Mouse (Mus musculus) natural killer cell, adult 2 months (primary cell): ENCODE data around the gene Slc27a5.

ENCODE experiments used
- DNase-seq, 2 experiments: peaks; one replicate each; pipeline ENCODE4 v3.0.0; 2022; ENCODE audit warnings: low spot score in 2 of 2

Slc27a5 gene

DNA sequence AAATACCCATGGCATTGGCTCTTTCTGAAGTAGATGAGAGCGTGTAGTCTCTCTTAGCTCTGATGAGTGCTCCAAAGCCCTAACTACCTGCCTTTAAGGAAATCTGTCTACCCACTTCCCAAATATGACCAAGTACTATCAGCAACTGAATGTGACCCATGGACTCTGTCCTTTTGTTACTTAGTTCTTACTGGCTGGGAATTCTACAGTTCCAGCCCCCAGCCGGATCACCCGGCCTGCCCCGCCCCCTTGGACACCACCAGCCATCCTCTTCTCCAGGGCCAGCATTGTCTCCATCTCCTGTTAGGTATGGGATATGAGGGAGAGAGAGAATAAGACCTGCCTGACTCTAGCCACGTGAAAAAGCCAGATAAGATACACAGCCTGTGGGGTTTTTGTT is at the start of gene Slc27a5:
Slc27a5 (minus strand) TSS at position 140 of the 400 bp plus-strand sequence.
- no peak for DNase-seq

DNA sequence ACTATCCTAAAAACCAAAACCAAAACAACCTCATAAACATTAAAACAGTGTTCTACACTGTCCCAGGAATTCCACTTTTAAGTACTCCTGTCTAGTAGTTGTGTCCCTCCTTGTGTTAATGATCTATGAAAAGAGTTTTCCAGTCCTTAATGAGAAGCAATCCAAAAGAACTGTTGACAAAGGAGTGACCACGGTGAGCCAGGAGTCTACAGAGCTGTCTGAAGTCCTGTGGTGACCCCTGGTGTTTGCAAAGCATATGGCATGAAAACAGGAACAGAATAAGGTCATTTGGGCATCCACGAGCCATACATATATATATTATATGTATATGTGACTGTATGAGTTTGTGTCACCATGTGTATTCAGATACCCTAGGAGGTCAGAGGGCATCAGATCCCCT is 48.1 kb upstream of the Slc27a5 start:
- peak; percentile 62 to 75 for DNase-seq

DNA sequence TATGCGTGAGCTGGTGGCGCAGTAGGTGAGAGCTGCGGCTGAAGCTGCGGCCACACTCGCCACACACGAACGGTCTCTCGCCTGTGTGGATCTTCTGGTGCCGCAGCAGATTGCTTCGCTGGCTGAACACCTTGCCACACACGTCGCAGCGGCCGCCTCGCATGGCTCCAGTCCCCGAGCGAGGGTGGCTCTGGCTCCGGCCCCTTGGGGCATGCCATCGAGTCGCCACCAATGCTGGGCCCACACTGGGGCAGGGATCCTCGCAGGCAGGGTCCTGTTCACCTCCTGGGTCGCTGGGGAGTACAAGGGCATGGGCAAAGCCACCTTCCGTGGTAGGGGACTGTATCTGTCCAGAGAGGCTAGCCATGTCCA is 46.2 kb upstream of the Slc27a5 start:
- DNase-seq: no peak

DNA sequence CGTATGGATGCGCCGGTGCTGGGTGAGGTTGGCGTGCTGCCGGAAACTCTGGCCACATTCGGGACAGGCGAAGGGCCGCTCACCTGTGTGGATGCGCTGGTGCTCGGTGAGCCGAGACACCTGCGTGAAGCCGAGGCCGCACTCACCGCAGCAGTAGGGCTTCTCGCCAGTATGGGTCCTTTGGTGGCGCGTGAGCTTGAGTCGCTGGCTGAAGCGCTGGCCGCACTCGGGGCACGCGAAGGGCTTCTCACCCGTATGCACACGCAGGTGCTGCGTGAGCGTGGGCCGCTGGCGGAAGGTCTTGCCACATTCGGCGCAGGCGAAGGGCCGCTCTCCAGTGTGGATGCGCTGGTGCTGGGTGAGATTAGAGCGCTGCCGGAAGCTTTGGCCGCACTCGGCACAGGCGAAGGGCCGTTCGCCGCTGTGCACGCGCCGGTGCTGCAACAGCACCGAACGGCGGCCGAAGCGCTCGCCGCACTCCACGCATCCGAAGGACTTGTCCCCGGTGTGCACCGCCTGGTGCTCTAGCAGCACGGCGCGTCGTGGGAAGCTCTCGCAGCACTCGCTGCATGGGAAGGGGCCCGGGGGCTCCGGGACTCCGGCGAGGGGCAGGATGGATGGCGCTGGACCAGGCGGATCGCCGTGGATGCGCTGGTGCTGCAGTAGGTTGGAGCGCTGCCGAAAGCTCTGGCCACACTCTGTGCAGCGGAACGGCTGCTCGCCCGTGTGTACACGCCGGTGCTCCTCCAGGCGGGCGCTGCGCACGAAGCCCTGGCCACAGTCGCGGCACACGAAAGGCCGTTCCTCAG is 45.7 kb upstream of the Slc27a5 start:
- DNase-seq: no peak

GRCm38 (mm10) chr7:13043120-13043444 is 45.1 kb upstream of the Slc27a5 start:
- no peak for DNase-seq

GRCm38 (mm10) chr7:13042511-13042910 is 44.5 kb upstream of the Slc27a5 start:
- no peak for DNase-seq

- DNase-seq: no peak
These were observed 43.3 kb upstream of the Slc27a5 start for GRCm38 (mm10) chr7:13041256-13041655.

DNA sequence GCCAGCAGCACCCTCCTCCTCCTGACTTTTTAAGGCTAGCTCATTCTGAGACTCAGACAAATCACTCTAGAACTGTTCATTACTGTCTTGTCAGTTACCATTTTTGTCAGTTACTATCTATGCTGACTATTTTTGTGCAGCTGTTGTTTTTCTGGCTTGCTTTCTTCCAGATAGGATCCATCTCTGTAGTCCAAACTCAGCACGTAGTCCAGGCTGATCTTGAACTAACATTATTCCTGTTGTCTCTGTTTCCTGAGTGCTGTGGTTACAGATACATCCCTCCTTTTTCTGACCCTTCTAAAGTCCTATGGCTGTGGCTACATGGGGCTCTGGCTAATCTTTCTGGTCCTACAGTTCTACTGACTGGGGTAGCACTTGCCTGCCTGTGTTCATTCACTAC is 41.2 kb upstream of the Slc27a5 start:
- no peak for DNase-seq

DNA sequence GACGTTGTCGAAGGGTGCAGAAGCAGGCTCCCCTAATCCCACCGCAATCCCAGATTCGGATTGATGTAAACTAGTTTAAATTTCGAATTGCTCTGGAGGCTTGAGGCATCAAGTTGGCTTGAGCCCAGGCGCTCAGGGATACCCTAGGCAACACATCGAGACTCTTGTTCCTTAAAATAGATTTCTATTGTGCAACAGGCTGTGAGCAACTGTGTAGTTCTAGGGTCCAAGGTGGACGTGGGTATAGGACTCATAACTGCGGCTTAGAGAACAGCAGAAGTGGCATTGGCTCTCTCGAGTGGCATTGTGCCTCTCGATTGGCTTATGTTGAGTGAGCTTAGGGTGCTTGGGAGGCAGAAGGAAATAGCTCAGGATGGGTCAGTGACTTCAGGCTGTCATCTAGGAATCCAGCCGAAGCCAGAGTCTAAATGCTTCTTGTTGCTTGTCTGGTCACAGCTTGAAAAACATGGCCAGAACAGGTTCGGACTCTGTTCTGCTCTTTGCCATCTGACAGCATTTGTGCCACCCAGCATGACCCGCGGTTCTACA is 40.7 kb upstream of the Slc27a5 start:
- DNase-seq: no peak

DNA sequence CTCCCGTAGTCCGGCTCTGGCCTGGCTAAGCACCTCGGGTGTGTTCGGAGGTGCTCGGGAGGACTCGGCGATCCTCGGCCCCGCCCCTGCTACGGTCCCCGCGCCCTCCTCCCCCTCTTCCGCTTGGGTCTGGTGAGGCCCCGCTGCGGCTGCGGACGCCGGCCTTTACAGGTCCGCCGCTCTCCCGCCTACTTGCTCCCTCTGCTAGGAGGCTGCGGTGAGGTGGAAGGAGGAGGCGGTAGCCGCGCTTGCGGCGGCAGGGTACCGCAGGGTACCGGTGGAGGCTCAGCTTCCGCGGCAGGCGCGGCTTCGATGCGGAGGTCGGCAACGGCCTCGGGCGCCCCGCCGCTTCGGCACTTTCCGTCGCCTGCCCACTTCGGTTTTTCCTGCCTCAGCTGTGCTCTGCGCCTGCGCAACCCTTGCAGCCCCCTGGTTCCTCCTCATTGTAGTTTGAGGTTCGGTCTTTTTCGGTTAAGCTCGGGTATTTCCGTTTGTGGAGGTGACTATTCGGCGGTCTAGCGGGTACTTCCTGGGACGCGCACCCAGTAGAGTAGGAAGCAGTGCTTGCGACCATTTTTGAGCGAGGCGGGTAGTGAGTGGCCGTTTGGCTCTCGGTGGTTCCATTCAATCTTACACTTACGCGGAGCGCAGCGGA is 40.0 kb upstream of the Slc27a5 start, which contains the start of gene Ube2m:
Ube2m (minus strand) TSS at position 375 of the 655 bp plus-strand sequence.
- DNase-seq: peak; percentile 99

DNA sequence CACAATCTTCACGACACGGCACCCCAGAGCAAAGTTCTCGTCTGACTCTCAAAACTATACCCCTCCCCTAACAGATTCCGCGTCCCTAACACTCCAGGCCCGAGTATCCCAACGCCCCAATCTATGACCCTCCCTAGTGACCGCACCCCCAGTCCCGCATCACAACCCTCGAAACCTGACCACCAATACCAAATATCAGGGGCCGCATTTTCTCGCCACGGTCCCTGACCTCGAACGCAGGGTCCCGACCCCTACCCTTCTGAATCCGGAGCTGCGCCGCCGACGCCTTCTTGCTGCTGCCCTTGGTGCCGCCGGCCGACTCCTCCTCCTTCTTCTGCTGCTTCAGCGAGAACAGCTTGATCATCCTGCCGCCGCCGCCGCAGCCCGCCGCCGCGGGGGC is 39.4 kb upstream of the Slc27a5 start:
- no peak for DNase-seq

DNA sequence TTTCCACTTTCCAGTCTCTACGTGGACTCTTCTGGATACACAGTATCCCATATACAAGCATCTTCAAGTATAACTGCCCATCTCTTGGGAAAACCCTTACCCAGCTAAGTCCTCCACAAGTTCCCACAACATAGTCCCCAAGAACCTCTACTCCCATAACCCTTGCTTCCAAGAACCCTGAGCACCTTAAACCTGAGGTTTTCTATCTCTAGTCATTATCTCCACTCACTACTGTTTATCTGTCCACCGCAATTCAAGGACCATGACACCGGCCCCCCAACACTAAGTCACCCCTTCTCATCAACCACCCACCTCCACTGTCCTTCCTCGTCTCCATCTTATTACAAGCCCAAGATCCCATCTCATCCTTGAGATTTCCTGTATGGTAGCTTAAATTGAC is 38.8 kb upstream of the Slc27a5 start:
- DNase-seq: no peak

DNA sequence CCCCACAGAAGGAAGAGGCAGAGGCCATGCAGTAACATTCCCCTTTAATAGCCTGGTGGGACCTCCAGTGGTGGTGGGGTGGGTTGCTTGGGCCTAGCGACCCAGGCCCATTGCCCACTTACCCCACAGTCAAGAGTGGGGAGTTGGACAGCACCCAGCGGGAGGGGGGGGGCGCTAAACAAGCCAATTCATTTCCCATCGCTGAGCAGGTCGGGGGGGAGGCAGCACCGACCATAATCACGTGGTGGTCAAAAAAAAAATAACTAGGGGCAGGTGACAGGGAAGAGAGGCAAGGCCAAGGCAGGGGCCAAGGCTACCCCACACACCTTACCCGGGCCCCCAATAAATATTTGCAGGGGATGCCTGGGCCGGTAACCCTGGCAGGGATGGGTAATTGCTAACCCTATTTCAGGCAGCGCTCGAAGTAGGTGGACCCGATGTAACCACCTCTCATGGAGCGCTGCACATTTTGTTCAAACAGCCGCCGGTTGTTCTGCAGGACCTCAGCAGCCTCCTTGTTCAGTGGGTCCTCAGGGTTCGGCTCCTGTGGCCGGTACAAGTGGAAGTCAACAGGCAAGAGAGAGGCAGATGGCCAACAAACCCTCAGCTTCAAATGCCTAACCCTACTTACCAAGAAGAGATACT is 37.3 kb upstream of the Slc27a5 start:
- DNase-seq: no peak

DNA sequence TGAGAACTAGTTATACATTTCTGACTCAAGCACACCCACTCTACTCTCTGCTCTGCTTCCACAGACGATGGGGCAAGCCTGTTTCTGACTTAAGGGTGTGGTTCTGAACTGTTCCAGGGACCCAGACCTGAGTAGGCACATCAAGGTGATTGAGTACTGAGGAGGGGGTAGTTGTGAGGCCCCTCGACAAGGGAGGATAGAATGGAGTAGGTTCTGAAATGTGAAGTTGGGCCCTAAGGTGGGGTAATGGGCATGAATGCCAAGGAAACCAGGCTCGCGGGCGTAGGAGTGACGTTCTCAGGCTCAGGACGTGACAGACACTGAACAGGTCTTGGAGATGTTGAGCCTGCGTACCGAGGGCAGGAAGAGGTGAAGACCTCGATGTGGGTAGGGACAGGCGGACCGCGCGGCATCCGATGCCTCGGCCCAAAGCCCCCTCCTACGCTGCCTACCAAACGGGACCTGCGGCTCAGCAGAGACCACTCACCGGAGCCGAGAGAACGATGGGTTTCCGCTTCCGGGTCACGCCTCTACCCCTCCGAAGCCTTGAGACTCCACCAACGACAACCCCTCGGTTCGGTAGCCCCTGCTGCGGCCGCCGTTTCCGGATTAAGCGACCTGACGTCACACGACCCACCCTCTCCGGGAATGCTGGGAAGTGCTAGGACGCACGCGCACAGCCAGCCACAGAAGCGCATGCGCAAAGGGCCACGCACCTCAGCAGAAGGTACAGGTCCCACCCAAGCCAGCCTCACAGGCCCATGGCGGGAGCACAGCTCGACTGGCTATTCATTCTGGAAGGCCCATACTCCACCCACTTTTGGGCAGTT is 36.4 kb upstream of the Slc27a5 start, which contains the start of gene Chmp2a:
Chmp2a (minus strand) TSS at position 660 of the 830 bp plus-strand sequence.
- peak; percentile 95 to 97 for DNase-seq

DNA sequence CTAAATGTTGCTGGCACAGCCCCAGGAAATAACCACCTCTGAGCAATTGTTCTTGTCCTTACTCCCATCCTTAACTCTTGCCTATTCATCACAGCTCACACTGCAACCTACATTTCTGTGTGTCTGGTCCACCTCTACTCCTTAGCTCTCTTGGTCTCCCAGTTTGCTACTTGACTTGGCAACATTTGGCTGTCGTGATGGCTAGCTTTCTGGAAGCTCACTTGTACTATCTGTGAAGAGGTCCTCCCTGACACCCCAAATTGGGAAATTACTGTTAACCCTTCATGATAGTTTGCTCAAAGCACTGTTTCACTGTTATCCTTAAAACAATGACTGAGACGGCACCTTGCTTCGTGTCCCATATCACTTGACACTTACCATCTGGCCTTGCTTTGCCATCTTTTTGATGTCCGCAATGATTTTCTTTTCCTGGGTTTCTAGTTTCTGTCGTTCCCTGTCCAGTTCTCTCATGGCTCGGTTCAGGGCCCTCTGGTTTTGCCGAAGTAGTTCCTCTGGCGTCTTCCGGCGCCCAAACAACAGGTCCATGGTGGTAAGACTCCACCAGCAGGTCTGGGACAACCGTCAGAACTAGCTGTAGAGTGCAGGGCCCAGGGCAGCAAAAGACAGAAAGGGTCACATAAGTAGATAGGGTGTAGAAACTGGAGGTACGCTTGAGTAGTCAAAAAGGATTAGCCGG is 35.6 kb upstream of the Slc27a5 start:
- DNase-seq: no peak

- no peak for DNase-seq
These were observed 34.5 kb upstream of the Slc27a5 start for GRCm38 (mm10) chr7:13032541-13032940.

DNA sequence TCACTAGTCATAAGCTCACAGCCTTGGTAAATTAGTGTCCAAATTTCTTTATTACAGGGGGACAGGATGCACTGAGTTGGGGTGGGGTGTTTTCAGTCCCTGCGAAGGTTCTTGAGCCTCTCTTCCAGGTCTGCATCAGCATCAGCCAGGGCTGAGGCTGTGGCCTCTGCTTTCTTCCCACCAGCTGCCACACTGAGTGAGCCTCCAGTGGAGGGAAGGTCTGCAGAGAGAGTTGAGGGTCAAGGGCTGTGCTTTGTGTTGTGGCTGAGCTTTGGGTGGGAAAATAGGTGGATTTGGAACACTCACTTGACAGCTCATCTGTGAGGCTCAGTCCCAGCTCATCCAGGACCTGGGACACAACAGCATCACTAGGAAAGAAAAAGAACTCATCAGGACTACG is 34.0 kb upstream of the Slc27a5 start:
- DNase-seq: no peak

GRCm38 (mm10) chr7:13031069-13031468 is 33.1 kb upstream of the Slc27a5 start:
- DNase-seq: no peak

GRCm38 (mm10) chr7:13028986-13029385 is 31.0 kb upstream of the Slc27a5 start:
- DNase-seq: no peak

- no peak for DNase-seq
These were observed 27.6 kb upstream of the Slc27a5 start for GRCm38 (mm10) chr7:13025511-13026112.

- DNase-seq: peak; percentile 46 to 56
These were observed 26.8 kb upstream of the Slc27a5 start for GRCm38 (mm10) chr7:13024805-13025204.
